Mouse (Mus musculus): ENCODE data around the gene Rrm1. TPM values are rescaled to one million over a fixed set of nuclear protein-coding genes. Genes with fewer than 3 reads are reported as not detected.
A peak's percentile ranks its signal among the peaks of the same experiment; 100 is the strongest.

The Rrm1 gene
- 157 and 167 TPM in 2 replicates for polyA plus RNA-seq (2011; ENCODE audit: insufficient read depth, insufficient read length, low read depth, missing spikeins)

DNA sequence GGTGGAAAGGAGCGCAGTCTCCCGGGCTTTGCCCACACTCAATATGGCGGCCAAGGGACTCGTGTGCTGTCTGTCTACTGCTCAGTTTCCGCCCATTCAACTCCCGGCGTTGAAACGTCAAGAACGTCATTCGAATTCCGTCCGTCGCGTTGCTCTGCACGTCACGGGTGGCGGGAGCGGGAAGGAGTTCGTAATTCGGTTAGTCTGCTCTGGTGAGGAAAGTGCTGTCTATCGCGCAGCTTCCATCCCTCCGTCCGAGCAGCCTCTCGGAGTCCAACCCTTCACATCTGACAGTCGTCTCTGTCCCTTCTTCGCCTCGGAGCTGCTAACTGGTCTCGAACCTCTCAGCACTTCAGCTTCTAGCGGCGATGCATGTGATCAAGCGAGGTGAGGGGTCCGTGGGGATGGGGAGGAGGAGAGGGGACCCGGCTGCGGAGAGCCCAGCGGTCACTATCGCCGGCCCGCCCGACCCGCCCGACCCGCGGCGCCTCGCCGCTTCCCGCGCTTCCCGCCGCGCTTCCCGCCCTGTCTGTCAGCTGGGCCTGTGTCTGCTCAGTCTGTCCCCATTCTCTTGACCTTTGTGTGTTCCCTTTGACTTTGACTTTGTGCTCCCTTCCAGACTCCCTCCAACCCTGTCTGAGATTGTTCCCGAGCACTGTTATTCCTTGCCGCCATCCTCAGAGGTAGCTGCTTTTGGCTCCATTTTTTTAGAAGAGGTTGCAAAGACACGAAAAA lies at the start of gene Rrm1:
Gene Rrm1 (plus strand): TSS at position 39 of the 735 bp plus-strand sequence.
- Histone ChIP-seq H3K4me1 (ENCODE audit: control insufficient read depth, insufficient read depth, low read length) (no peaks in the 10 kb centered on the region), H3K4me3 (ENCODE audit: low read depth, low read length) (peak within 1 kb of the TSS; percentile 90), H3K9ac (ENCODE audit: low read depth, poor library complexity, severe bottlenecking) (peak within 1 kb of the TSS; percentile 87), H3K36me3 (ENCODE audit: control insufficient read depth, insufficient read depth, low read length, poor library complexity, severe bottlenecking) (peaks cover 24% of the 10 kb centered on the region), H3K27me3 (ENCODE audit: control insufficient read depth, insufficient read depth, low read length, poor library complexity, severe bottlenecking) (no peaks in the 10 kb centered on the region), H3K27ac (ENCODE audit: insufficient read depth, low read length) (peak within 1 kb of the TSS; percentile 46), H3K9me3 (replicated peaks; ENCODE audit: control insufficient read depth, insufficient read depth, low read length, poor library complexity, severe bottlenecking) (no peaks in the 10 kb centered on the region)
- TF ChIP-seq CTCF (IDR thresholded peaks at IDR 0.05; ENCODE audit: low read depth, low read length) (no peak), POLR2A (IDR thresholded peaks at IDR 0.05; ENCODE audit: insufficient read depth, low read length) (peak; percentile 41), EP300 (IDR thresholded peaks at IDR 0.05; ENCODE audit: insufficient read depth, low read depth, low read length) (peak; percentile 75)

DNA sequence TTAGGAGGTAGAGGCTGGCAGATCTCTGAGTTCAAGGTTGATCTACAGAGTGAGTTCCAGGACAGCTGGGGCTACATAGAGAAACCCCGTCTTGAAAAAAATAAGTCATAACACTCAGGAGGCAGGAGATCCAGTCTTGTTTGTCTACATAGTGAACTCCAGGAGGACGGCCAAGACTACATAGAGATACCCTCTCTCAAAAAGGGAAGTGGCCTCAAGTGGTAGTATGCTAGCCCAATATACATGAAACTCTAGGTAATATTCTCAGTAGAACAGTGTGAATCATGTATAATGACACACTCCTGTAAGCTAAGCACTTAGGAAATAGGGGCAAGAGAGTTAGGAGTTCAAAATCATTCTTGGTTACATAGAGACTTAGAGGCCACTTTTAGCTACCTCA lies 47.6 kb upstream of the Rrm1 start:
- Histone ChIP-seq H3K27me3 (ENCODE audit: control insufficient read depth, insufficient read depth, low read length, poor library complexity, severe bottlenecking) (no peaks in the 10 kb centered on the region), H3K27ac (ENCODE audit: insufficient read depth, low read length) (no peak overlapping the region), H3K36me3 (ENCODE audit: control insufficient read depth, insufficient read depth, low read length, poor library complexity, severe bottlenecking) (no peaks in the 10 kb centered on the region), H3K9me3 (replicated peaks; ENCODE audit: control insufficient read depth, insufficient read depth, low read length, poor library complexity, severe bottlenecking) (no peaks in the 10 kb centered on the region), H3K9ac (ENCODE audit: low read depth, poor library complexity, severe bottlenecking) (no peak overlapping the region), H3K4me3 (ENCODE audit: low read depth, low read length) (no peak overlapping the region), H3K4me1 (ENCODE audit: control insufficient read depth, insufficient read depth, low read length) (no peaks in the 10 kb centered on the region)
- TF ChIP-seq CTCF (IDR thresholded peaks at IDR 0.05; ENCODE audit: low read depth, low read length) (no peak), EP300 (IDR thresholded peaks at IDR 0.05; ENCODE audit: insufficient read depth, low read depth, low read length) (no peak), POLR2A (IDR thresholded peaks at IDR 0.05; ENCODE audit: insufficient read depth, low read length) (no peak)

DNA sequence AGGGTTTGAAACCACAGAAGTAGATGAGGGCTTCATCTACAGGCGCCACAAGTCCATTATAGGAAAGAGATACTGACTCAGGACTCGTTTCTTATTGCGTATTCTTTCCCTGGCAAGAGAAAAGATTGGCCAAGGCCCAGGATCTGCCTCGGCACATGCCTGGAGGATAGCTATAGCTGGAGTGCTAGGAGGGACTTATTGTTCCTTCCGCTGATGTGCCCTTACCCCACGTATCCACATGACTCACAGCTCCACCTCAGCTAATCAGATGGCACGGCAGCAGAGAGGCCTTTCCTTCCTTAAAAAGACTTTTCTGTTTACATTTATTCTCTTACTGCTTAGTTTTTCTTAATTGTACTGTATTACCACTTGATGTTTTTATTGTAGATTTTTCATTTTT lies 45.6 kb upstream of the Rrm1 start:
- Histone ChIP-seq H3K9me3 (replicated peaks; ENCODE audit: control insufficient read depth, insufficient read depth, low read length, poor library complexity, severe bottlenecking) (no peaks in the 10 kb centered on the region), H3K27me3 (ENCODE audit: control insufficient read depth, insufficient read depth, low read length, poor library complexity, severe bottlenecking) (no peaks in the 10 kb centered on the region), H3K4me1 (ENCODE audit: control insufficient read depth, insufficient read depth, low read length) (no peaks in the 10 kb centered on the region), H3K9ac (ENCODE audit: low read depth, poor library complexity, severe bottlenecking) (no peak overlapping the region), H3K27ac (ENCODE audit: insufficient read depth, low read length) (no peak overlapping the region), H3K4me3 (ENCODE audit: low read depth, low read length) (no peak overlapping the region), H3K36me3 (ENCODE audit: control insufficient read depth, insufficient read depth, low read length, poor library complexity, severe bottlenecking) (no peaks in the 10 kb centered on the region)
- no peak for TF ChIP-seq POLR2A (IDR thresholded peaks at IDR 0.05; ENCODE audit: insufficient read depth, low read length)
- no peak for TF ChIP-seq CTCF (IDR thresholded peaks at IDR 0.05; ENCODE audit: low read depth, low read length)
- TF ChIP-seq EP300 (IDR thresholded peaks at IDR 0.05; ENCODE audit: insufficient read depth, low read depth, low read length), result no peak

DNA sequence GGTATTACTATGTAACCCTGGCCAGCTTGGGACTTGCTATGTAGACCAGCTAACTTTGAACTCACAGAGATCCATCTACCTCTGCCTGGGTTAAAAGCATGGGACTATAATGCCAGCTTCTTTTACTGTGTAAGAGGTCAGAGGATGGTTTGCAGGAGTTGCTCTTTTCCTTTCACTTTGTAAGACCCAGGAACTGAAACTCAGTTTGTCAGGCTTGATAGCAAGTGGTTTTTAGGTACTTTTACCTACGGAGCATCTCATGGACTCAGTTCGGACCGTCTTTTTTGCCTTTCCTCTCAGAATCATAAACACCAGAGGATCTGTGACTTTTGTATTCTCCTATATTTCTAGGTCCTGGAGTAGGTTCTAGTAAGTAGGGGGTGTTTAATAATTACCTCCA lies 45.2 kb upstream of the Rrm1 start:
- Histone ChIP-seq H3K36me3 (ENCODE audit: control insufficient read depth, insufficient read depth, low read length, poor library complexity, severe bottlenecking) (no peaks in the 10 kb centered on the region), H3K27me3 (ENCODE audit: control insufficient read depth, insufficient read depth, low read length, poor library complexity, severe bottlenecking) (no peaks in the 10 kb centered on the region), H3K9ac (ENCODE audit: low read depth, poor library complexity, severe bottlenecking) (no peak overlapping the region), H3K27ac (ENCODE audit: insufficient read depth, low read length) (no peak overlapping the region), H3K9me3 (replicated peaks; ENCODE audit: control insufficient read depth, insufficient read depth, low read length, poor library complexity, severe bottlenecking) (no peaks in the 10 kb centered on the region), H3K4me1 (ENCODE audit: control insufficient read depth, insufficient read depth, low read length) (no peaks in the 10 kb centered on the region), H3K4me3 (ENCODE audit: low read depth, low read length) (no peak overlapping the region)
- TF ChIP-seq CTCF (IDR thresholded peaks at IDR 0.05; ENCODE audit: low read depth, low read length), result no peak
- TF ChIP-seq EP300 (IDR thresholded peaks at IDR 0.05; ENCODE audit: insufficient read depth, low read depth, low read length), result no peak
- no peak for TF ChIP-seq POLR2A (IDR thresholded peaks at IDR 0.05; ENCODE audit: insufficient read depth, low read length)

DNA sequence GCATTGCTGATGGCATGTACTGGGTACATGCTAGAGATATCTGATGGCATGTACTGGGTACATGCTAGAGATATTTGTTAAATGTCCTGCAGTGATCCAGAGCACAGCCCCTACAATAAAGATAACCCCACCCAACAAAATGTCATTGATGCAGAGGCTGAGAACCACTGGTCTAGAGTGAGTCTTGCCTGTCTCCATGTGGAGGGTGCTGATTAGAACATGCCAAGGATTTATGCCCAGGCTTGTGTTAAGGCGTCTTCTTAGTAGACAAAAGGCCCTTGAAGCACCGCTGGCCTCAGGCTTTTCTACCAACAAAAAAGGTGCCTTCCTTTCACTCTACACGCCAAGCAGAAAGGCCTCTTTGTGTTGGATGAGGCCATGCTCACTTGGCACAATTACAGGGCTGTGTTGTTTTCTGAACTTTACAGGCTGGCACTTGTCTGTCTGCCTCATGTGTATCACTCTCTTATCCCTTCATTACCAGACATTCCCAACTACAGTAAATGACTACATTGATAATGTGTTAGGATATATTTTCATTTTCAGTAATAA lies 42.2 kb upstream of the Rrm1 start:
- Histone ChIP-seq H3K9me3 (replicated peaks; ENCODE audit: control insufficient read depth, insufficient read depth, low read length, poor library complexity, severe bottlenecking) (no peaks in the 10 kb centered on the region), H3K4me1 (ENCODE audit: control insufficient read depth, insufficient read depth, low read length) (no peaks in the 10 kb centered on the region), H3K9ac (ENCODE audit: low read depth, poor library complexity, severe bottlenecking) (no peak overlapping the region), H3K27me3 (ENCODE audit: control insufficient read depth, insufficient read depth, low read length, poor library complexity, severe bottlenecking) (no peaks in the 10 kb centered on the region), H3K4me3 (ENCODE audit: low read depth, low read length) (no peak overlapping the region), H3K36me3 (ENCODE audit: control insufficient read depth, insufficient read depth, low read length, poor library complexity, severe bottlenecking) (no peaks in the 10 kb centered on the region), H3K27ac (ENCODE audit: insufficient read depth, low read length) (no peak overlapping the region)
- TF ChIP-seq EP300 (IDR thresholded peaks at IDR 0.05; ENCODE audit: insufficient read depth, low read depth, low read length) (no peak), CTCF (IDR thresholded peaks at IDR 0.05; ENCODE audit: low read depth, low read length) (no peak), POLR2A (IDR thresholded peaks at IDR 0.05; ENCODE audit: insufficient read depth, low read length) (no peak)

GRCm38 (mm10) chr7:102404118-102404517 lies 37.4 kb upstream of the Rrm1 start:
- no peaks in the 10 kb centered on the region for H3K36me3 ChIP-seq (ENCODE audit: control insufficient read depth, insufficient read depth, low read length, poor library complexity, severe bottlenecking)
- no peaks in the 10 kb centered on the region for H3K9me3 ChIP-seq (replicated peaks; ENCODE audit: control insufficient read depth, insufficient read depth, low read length, poor library complexity, severe bottlenecking)
- H3K9ac ChIP-seq (ENCODE audit: low read depth, poor library complexity, severe bottlenecking), result no peak overlapping the region
- TF ChIP-seq CTCF (IDR thresholded peaks at IDR 0.05; ENCODE audit: low read depth, low read length) (no peak), POLR2A (IDR thresholded peaks at IDR 0.05; ENCODE audit: insufficient read depth, low read length) (no peak), EP300 (IDR thresholded peaks at IDR 0.05; ENCODE audit: insufficient read depth, low read depth, low read length) (no peak)
- no peaks in the 10 kb centered on the region for H3K4me1 ChIP-seq (ENCODE audit: control insufficient read depth, insufficient read depth, low read length)
- H3K27ac ChIP-seq (ENCODE audit: insufficient read depth, low read length), result no peak overlapping the region
- no peak overlapping the region for H3K4me3 ChIP-seq (ENCODE audit: low read depth, low read length)
- no peaks in the 10 kb centered on the region for H3K27me3 ChIP-seq (ENCODE audit: control insufficient read depth, insufficient read depth, low read length, poor library complexity, severe bottlenecking)
